24 mouse cellular contexts compared by ENCODE assay signal in genomic region chr12:79888812-79889211, GRCm38 (mm10).
DNase-seq lines count a peak whose midpoint lies in the region; ATAC-seq and TF ChIP-seq lines count a peak whose summit lies in the region.
"Had no signal": no experiment of that assay in that cellular context is flagged by ENCODE, and none has a peak within 500 bp of the region (broad histone marks: within the 10 kb centered on the region; RNA-seq: fewer than 3 reads in every experiment).

No protein-coding gene starts in this region.

- ATAC-seq in forebrain, embryonic 11.5 days (replicated peaks; ENCODE audit: low FRiP score) = no peak
- ATAC-seq in forebrain, embryonic 15.5 days (replicated peaks) = no peak
- no peak for ATAC-seq in intestine, postnatal 0 days
- ATAC-seq in intestine, embryonic 16.5 days = no peak
- no peak for ATAC-seq in lung, postnatal 0 days
- no peak for ATAC-seq in stomach, embryonic 16.5 days (ENCODE audit: insufficient read depth, low FRiP score)
- ATAC-seq: CD4-positive, CD25-positive, alpha-beta regulatory T cell, adult 4 months had no signal

- no peak overlapping the region for H3K27ac ChIP-seq in forebrain, embryonic 11.5 days (ENCODE audit: low read depth, low read length)
- no peak overlapping the region for H3K27ac ChIP-seq in forebrain, embryonic 15.5 days (replicated peaks)
- H3K27ac ChIP-seq in intestine, postnatal 0 days (ENCODE audit: low read depth, low read length) = no peak overlapping the region
- H3K27ac ChIP-seq in intestine, embryonic 16.5 days (ENCODE audit: low read length) = no peak overlapping the region
- H3K27ac ChIP-seq in lung, postnatal 0 days (ENCODE audit: low read length) = no peak overlapping the region
- peak overlapping the region; percentile 14; the same call in 1 of the 2 replicates for H3K27ac ChIP-seq in stomach, embryonic 16.5 days (ENCODE audit: low read length)
- H3K27ac ChIP-seq: hindbrain, embryonic 15.5 days; liver, embryonic 13.5 days had no signal

- no peak for TF ChIP-seq EP300 in lung, postnatal 0 days (IDR thresholded peaks at IDR 0.05)

- peak; percentile 21 for DNase-seq in forebrain, embryonic 11.5 days (ENCODE audit: low spot score)
- no peak for DNase-seq in lung, postnatal 0 days (ENCODE audit: low spot score)
- no peak for DNase-seq in lung, postnatal 14 days
- no peak for DNase-seq in spleen, adult 18-20 months
- DNase-seq: adrenal gland, postnatal 36 days; cerebellum, adult 2 months; cerebellum, postnatal 36 days; gastrocnemius, postnatal 14 days; heart, postnatal 4 days; kidney, adult 18-20 months; kidney, postnatal 14 days; liver, embryonic 13.5 days; right cerebral cortex, postnatal 4 days; thymus, postnatal 25 days had no signal

- no peaks in the 10 kb centered on the region for H3K9me3 ChIP-seq in forebrain, embryonic 11.5 days (ENCODE audit: control insufficient read depth, low read length)
- H3K9me3 ChIP-seq in forebrain, embryonic 15.5 days = no peaks in the 10 kb centered on the region
- H3K9me3 ChIP-seq in intestine, postnatal 0 days (ENCODE audit: control insufficient read depth) = no peaks in the 10 kb centered on the region
- no peaks in the 10 kb centered on the region for H3K9me3 ChIP-seq in intestine, embryonic 16.5 days (ENCODE audit: control insufficient read depth, low read length)
- H3K9me3 ChIP-seq in lung, postnatal 0 days (ENCODE audit: low read length) = no peaks in the 10 kb centered on the region
- H3K9me3 ChIP-seq in stomach, embryonic 16.5 days (replicated peaks; ENCODE audit: control insufficient read depth, low read length) = no peaks in the 10 kb centered on the region
- H3K9me3 ChIP-seq: embryonic facial prominence, embryonic 15.5 days; G1E; heart, embryonic 13.5 days; hindbrain, embryonic 15.5 days; liver, embryonic 13.5 days had no signal

- no peaks in the 10 kb centered on the region for H3K36me3 ChIP-seq in forebrain, embryonic 11.5 days (ENCODE audit: control insufficient read depth, insufficient read depth, low read length)
- H3K36me3 ChIP-seq in forebrain, embryonic 15.5 days = no peaks in the 10 kb centered on the region
- H3K36me3 ChIP-seq in intestine, postnatal 0 days (ENCODE audit: control insufficient read depth, insufficient read depth) = no peaks in the 10 kb centered on the region
- no peaks in the 10 kb centered on the region for H3K36me3 ChIP-seq in intestine, embryonic 16.5 days (ENCODE audit: control insufficient read depth, insufficient read depth, low read length)
- H3K36me3 ChIP-seq in lung, postnatal 0 days (ENCODE audit: insufficient read depth, low read length) = no peaks in the 10 kb centered on the region
- H3K36me3 ChIP-seq in stomach, embryonic 16.5 days (ENCODE audit: control insufficient read depth, insufficient read depth, low read length) = no peaks in the 10 kb centered on the region
- H3K36me3 ChIP-seq: embryonic facial prominence, embryonic 15.5 days; G1E; heart, embryonic 13.5 days; hindbrain, embryonic 15.5 days; liver, embryonic 13.5 days had no signal

- no peak overlapping the region for H3K4me3 ChIP-seq in forebrain, embryonic 11.5 days (ENCODE audit: low read depth, low read length)
- H3K4me3 ChIP-seq in forebrain, embryonic 15.5 days = no peak overlapping the region
- H3K4me3 ChIP-seq in intestine, postnatal 0 days (ENCODE audit: low read depth, low read length) = no peak overlapping the region
- no peak overlapping the region for H3K4me3 ChIP-seq in intestine, embryonic 16.5 days (ENCODE audit: low read length)
- no peak overlapping the region for H3K4me3 ChIP-seq in lung, postnatal 0 days (ENCODE audit: low read depth, low read length)
- no peak overlapping the region for H3K4me3 ChIP-seq in stomach, embryonic 16.5 days (replicated peaks; ENCODE audit: low read length)
- H3K4me3 ChIP-seq: embryonic facial prominence, embryonic 15.5 days; heart, embryonic 13.5 days; hindbrain, embryonic 15.5 days; liver, embryonic 13.5 days had no signal

- WGBS in forebrain, embryonic 11.5 days = 87% methylated on average over 4 of the region's 4 CpGs
- WGBS in forebrain, embryonic 15.5 days = 94% methylated on average over 4 of the region's 4 CpGs
- WGBS in intestine, postnatal 0 days = 93% methylated on average over 4 of the region's 4 CpGs
- 88% methylated on average over 4 of the region's 4 CpGs for WGBS in intestine, embryonic 16.5 days
- 91% methylated on average over 4 of the region's 4 CpGs for WGBS in lung, postnatal 0 days
- WGBS in stomach, embryonic 16.5 days = 91% methylated on average over 4 of the region's 4 CpGs

- H3K27me3 ChIP-seq in forebrain, embryonic 11.5 days (ENCODE audit: control insufficient read depth, insufficient read depth, low read length) = no peaks in the 10 kb centered on the region
- no peaks in the 10 kb centered on the region for H3K27me3 ChIP-seq in forebrain, embryonic 15.5 days
- H3K27me3 ChIP-seq in intestine, postnatal 0 days (replicated peaks; ENCODE audit: control insufficient read depth, insufficient read depth, low read length) = no peaks in the 10 kb centered on the region
- H3K27me3 ChIP-seq in intestine, embryonic 16.5 days (replicated peaks; ENCODE audit: control insufficient read depth, insufficient read depth, low read length) = no peaks in the 10 kb centered on the region
- no peaks in the 10 kb centered on the region for H3K27me3 ChIP-seq in lung, postnatal 0 days (replicated peaks; ENCODE audit: insufficient read depth, low read length)
- H3K27me3 ChIP-seq in stomach, embryonic 16.5 days (ENCODE audit: control insufficient read depth, insufficient read depth, low read length) = no peaks in the 10 kb centered on the region
- H3K27me3 ChIP-seq: embryonic facial prominence, embryonic 15.5 days; heart, embryonic 13.5 days; hindbrain, embryonic 15.5 days; liver, embryonic 13.5 days had no signal

- TF ChIP-seq CTCF in intestine, postnatal 0 days (IDR thresholded peaks at IDR 0.05; ENCODE audit: low read depth) = peak; percentile 41
- TF ChIP-seq CTCF in lung, postnatal 0 days (IDR thresholded peaks at IDR 0.05) = peak; percentile 39

- H3K9ac ChIP-seq in forebrain, embryonic 11.5 days (ENCODE audit: low read length) = no peak overlapping the region
- H3K9ac ChIP-seq in forebrain, embryonic 15.5 days (replicated peaks) = no peak overlapping the region
- no peak overlapping the region for H3K9ac ChIP-seq in intestine, postnatal 0 days (ENCODE audit: low read depth, low read length)
- H3K9ac ChIP-seq in intestine, embryonic 16.5 days (ENCODE audit: low read depth, low read length) = no peak overlapping the region
- no peak overlapping the region for H3K9ac ChIP-seq in lung, postnatal 0 days (replicated peaks; ENCODE audit: low read depth)
- H3K9ac ChIP-seq in stomach, embryonic 16.5 days (ENCODE audit: low read length) = no peak overlapping the region
- H3K9ac ChIP-seq: embryonic facial prominence, embryonic 15.5 days; heart, embryonic 13.5 days; hindbrain, embryonic 15.5 days; liver, embryonic 13.5 days had no signal

- no peak overlapping the region for H3K4me2 ChIP-seq in forebrain, embryonic 11.5 days (ENCODE audit: low read depth, low read length, severe bottlenecking)
- no peak overlapping the region for H3K4me2 ChIP-seq in forebrain, embryonic 15.5 days (replicated peaks)
- H3K4me2 ChIP-seq in intestine, postnatal 0 days (replicated peaks; ENCODE audit: low read depth) = no peak overlapping the region
- no peak overlapping the region for H3K4me2 ChIP-seq in intestine, embryonic 16.5 days (ENCODE audit: low read depth, low read length)
- H3K4me2 ChIP-seq in lung, postnatal 0 days (replicated peaks; ENCODE audit: low read depth, low read length) = no peak overlapping the region
- H3K4me2 ChIP-seq in stomach, embryonic 16.5 days (ENCODE audit: low read depth, low read length) = no peak overlapping the region
- H3K4me2 ChIP-seq: embryonic facial prominence, embryonic 15.5 days; heart, embryonic 13.5 days; hindbrain, embryonic 15.5 days; liver, embryonic 13.5 days; midbrain, embryonic 11.5 days had no signal

- H3K4me1 ChIP-seq in forebrain, embryonic 11.5 days (replicated peaks; ENCODE audit: control insufficient read depth, insufficient read depth, low read length) = no peaks in the 10 kb centered on the region
- H3K4me1 ChIP-seq in forebrain, embryonic 15.5 days = peaks cover 20% of the 10 kb centered on the region
- H3K4me1 ChIP-seq in intestine, postnatal 0 days (replicated peaks; ENCODE audit: control insufficient read depth, insufficient read depth, low read length) = peaks cover 7% of the 10 kb centered on the region; the same call in 1 of the 2 replicates
- H3K4me1 ChIP-seq in intestine, embryonic 16.5 days (ENCODE audit: control insufficient read depth, insufficient read depth, low read length) = peaks cover 8% of the 10 kb centered on the region
- H3K4me1 ChIP-seq in lung, postnatal 0 days (ENCODE audit: insufficient read depth, low read depth, low read length) = peaks cover 4% of the 10 kb centered on the region; the same call in 1 of the 2 replicates
- peaks cover 23% of the 10 kb centered on the region for H3K4me1 ChIP-seq in stomach, embryonic 16.5 days (ENCODE audit: control insufficient read depth, insufficient read depth, low read length)
- H3K4me1 ChIP-seq: liver, embryonic 13.5 days had no signal
